Mouse (Mus musculus): ENCODE measurements around the gene Uhrf1bp1. TPM values are rescaled to one million over a fixed set of nuclear protein-coding genes. Genes with fewer than 3 reads are reported as not detected.

The Uhrf1bp1 gene
- total and polyA plus RNA-seq, 3 experiments: 5.3 to 19.4 (median 14.7) TPM

DNA sequence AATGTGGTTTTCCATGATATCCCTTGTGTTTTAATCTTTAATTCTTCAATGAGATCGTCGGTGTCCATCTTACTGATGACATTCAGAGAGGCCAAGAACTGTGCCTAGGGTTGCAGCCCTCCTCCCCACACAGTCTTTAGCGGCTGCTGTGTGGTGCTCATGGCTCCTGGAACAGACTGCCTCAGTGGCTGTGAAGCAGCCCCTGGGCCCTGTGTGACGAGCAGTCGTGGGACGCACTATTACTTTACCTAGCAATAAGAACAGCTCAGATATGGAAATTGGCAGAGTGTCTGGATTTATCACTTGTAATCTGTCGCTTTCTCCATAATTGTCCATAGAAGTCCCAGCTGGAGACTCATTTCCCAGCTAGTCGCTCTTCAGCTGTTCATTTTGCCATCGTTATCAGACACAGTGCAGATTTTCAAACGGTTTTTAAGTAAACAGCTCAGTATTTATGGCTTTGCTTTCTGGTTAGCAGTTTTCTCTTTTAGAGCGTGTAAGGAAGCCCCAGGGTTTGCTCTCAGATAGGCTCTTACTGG lies 66.0 kb downstream of the Uhrf1bp1 start:
- Histone ChIP-seq H3K79me2 (replicated peaks; ENCODE audit: control insufficient read depth, insufficient read depth, low read length) (peaks cover 4% of the 10 kb centered on the region), H3K4me1 (ENCODE audit: control insufficient read depth, insufficient read depth, low read length) (peaks cover 12% of the 10 kb centered on the region), H3K9ac (ENCODE audit: low read depth, low read length) (no peak overlapping the region), H3K27ac (no peak overlapping the region), H3K27me3 (ENCODE audit: control insufficient read depth, insufficient read depth, low read length) (no peaks in the 10 kb centered on the region), H3K36me3 (ENCODE audit: control insufficient read depth, insufficient read depth, low read length) (no peaks in the 10 kb centered on the region; the same call in none of the 2 replicates), H3K4me3 (no peak overlapping the region)
- no peak for DNase-seq
- 77% methylated on average over 11 of the region's 11 CpGs for WGBS
- intact Hi-C loops (cut with DNase I): no loop called here
- TF ChIP-seq POLR2A (IDR thresholded peaks at IDR 0.05; ENCODE audit: insufficient read depth, low read depth, low read length) (no peak), EP300 (IDR thresholded peaks at IDR 0.05; ENCODE audit: insufficient read depth, low read depth, low read length) (no peak), CTCF (IDR thresholded peaks at IDR 0.05) (no peak)

DNA sequence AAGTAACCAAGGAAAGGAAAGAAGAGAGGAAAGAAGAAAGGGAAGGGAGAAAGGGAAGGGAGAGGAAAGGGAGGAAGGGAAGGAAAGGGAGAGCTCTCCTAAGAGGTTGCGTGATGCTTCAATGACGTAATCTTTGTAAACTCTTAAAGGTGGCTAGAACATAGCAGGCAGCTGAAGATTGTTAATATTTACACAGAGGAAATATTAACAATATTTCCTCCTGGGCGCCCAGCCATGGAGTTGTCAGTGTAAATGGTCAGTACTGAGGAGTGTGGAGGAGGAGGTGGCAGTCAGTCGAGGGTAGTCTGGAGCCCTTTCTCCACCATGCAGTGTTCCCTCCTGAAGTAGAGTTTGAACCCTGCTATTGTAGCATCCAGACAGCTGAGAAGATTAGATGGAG lies 68.8 kb downstream of the Uhrf1bp1 start:
- Histone ChIP-seq H3K9ac (ENCODE audit: low read depth, low read length) (no peak overlapping the region), H3K4me1 (ENCODE audit: control insufficient read depth, insufficient read depth, low read length) (peaks cover 14% of the 10 kb centered on the region), H3K36me3 (ENCODE audit: control insufficient read depth, insufficient read depth, low read length) (no peaks in the 10 kb centered on the region), H3K27ac (no peak overlapping the region), H3K4me3 (no peak overlapping the region), H3K27me3 (ENCODE audit: control insufficient read depth, insufficient read depth, low read length) (no peaks in the 10 kb centered on the region), H3K79me2 (replicated peaks; ENCODE audit: control insufficient read depth, insufficient read depth, low read length) (peaks cover 6% of the 10 kb centered on the region)
- WGBS: 60% methylated on average over 4 of the region's 4 CpGs
- intact Hi-C loops (cut with DNase I): no loop called here
- TF ChIP-seq EP300 (IDR thresholded peaks at IDR 0.05; ENCODE audit: insufficient read depth, low read depth, low read length) (no peak), POLR2A (IDR thresholded peaks at IDR 0.05; ENCODE audit: insufficient read depth, low read depth, low read length) (no peak), CTCF (IDR thresholded peaks at IDR 0.05) (no peak)
- DNase-seq: no peak

DNA sequence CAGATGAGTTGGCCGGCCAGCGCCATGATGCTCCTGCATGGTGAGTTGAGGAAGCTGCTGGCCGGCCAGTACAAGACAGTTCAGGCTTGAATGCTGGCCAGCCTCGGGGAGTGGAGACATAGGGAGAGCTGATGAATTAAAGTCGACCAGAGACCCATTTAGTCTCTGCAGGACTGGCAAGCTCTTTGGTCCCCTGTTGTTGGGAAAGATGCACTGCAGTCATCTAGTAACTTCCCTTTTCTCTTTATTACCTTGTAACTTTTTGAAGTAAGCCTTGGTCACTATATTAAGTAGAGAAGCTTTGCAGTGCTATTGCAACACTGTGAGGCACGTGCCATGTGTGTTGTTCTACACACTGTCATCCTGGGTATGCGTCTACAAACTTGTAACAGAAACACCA lies 69.3 kb downstream of the Uhrf1bp1 start:
- H3K36me3 ChIP-seq (ENCODE audit: control insufficient read depth, insufficient read depth, low read length): no peaks in the 10 kb centered on the region
- H3K9ac ChIP-seq (ENCODE audit: low read depth, low read length): no peak overlapping the region
- no peak overlapping the region for H3K4me3 ChIP-seq
- 66% methylated on average over 7 of the region's 7 CpGs for WGBS
- peaks cover 7% of the 10 kb centered on the region for H3K79me2 ChIP-seq (replicated peaks; ENCODE audit: control insufficient read depth, insufficient read depth, low read length)
- intact Hi-C loops (cut with DNase I): no loop called here
- H3K4me1 ChIP-seq (ENCODE audit: control insufficient read depth, insufficient read depth, low read length): peaks cover 11% of the 10 kb centered on the region
- no peaks in the 10 kb centered on the region for H3K27me3 ChIP-seq (ENCODE audit: control insufficient read depth, insufficient read depth, low read length)
- no peak overlapping the region for H3K27ac ChIP-seq
- TF ChIP-seq POLR2A (IDR thresholded peaks at IDR 0.05; ENCODE audit: insufficient read depth, low read depth, low read length): no peak
- no peak for TF ChIP-seq EP300 (IDR thresholded peaks at IDR 0.05; ENCODE audit: insufficient read depth, low read depth, low read length)
- 0 out of 2 replicates have a peak, but pooled peaks have one; percentile 13 for TF ChIP-seq CTCF (IDR thresholded peaks at IDR 0.05)
- DNase-seq: no peak

DNA sequence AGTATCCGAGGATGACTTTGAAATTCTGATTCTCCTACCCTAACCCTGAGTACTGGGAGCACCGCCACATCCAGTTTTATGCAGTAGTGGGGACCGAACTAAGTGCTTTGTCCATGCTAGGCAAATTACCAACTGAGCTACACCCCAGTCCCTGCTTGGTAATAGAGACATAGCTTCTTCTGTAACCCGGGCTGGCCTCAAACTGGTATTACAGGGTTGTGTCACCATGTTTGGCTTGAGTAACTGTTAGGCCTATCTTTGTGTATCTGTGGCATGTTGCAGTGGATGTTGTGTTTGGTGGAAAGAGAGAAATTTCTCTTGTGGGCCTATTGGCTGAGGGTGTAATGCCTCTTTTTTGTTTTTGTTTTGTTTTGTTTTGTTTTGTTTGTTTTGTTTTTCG lies 74.0 kb downstream of the Uhrf1bp1 start:
- 89% methylated on average over 5 of the region's 5 CpGs for WGBS
- H3K4me1 ChIP-seq (ENCODE audit: control insufficient read depth, insufficient read depth, low read length): peaks cover 14% of the 10 kb centered on the region
- no peak overlapping the region for H3K27ac ChIP-seq
- H3K9ac ChIP-seq (ENCODE audit: low read depth, low read length): no peak overlapping the region
- TF ChIP-seq POLR2A (IDR thresholded peaks at IDR 0.05; ENCODE audit: insufficient read depth, low read depth, low read length) (no peak), CTCF (IDR thresholded peaks at IDR 0.05) (no peak), EP300 (IDR thresholded peaks at IDR 0.05; ENCODE audit: insufficient read depth, low read depth, low read length) (no peak)
- H3K4me3 ChIP-seq: no peak overlapping the region
- peaks cover 9% of the 10 kb centered on the region for H3K79me2 ChIP-seq (replicated peaks; ENCODE audit: control insufficient read depth, insufficient read depth, low read length)
- no peak for DNase-seq
- H3K27me3 ChIP-seq (ENCODE audit: control insufficient read depth, insufficient read depth, low read length): no peaks in the 10 kb centered on the region
- intact Hi-C loops (cut with DNase I): no loop called here
- no peaks in the 10 kb centered on the region for H3K36me3 ChIP-seq (ENCODE audit: control insufficient read depth, insufficient read depth, low read length)

DNA sequence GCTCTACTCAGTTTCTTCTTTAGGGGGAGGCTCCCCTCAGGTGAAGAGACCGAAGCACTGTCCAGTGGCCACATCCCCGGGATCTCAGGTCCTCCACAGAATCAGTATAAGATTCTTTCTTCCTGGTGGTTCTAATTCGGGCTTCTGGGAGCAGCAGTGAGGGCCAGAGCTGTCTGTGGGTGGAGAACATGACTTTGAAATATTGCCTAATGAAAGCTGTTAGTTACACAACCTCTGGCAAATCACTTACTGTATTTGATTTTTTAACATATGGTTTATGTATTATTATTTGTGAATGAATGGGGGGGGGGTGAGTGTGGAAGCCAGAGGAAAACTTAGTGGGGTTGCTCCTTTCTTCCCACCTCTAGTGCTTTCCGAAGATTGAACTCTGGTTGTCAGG lies 75.6 kb downstream of the Uhrf1bp1 start:
- Histone ChIP-seq H3K36me3 (ENCODE audit: control insufficient read depth, insufficient read depth, low read length) (no peaks in the 10 kb centered on the region), H3K4me1 (ENCODE audit: control insufficient read depth, insufficient read depth, low read length) (peaks cover 10% of the 10 kb centered on the region), H3K4me3 (no peak overlapping the region), H3K27ac (no peak overlapping the region), H3K79me2 (replicated peaks; ENCODE audit: control insufficient read depth, insufficient read depth, low read length) (peaks cover 12% of the 10 kb centered on the region), H3K9ac (ENCODE audit: low read depth, low read length) (no peak overlapping the region), H3K27me3 (ENCODE audit: control insufficient read depth, insufficient read depth, low read length) (no peaks in the 10 kb centered on the region)
- 59% methylated on average over 4 of the region's 4 CpGs for WGBS
- DNase-seq: no peak
- TF ChIP-seq CTCF (IDR thresholded peaks at IDR 0.05) (no peak), POLR2A (IDR thresholded peaks at IDR 0.05; ENCODE audit: insufficient read depth, low read depth, low read length) (no peak), EP300 (IDR thresholded peaks at IDR 0.05; ENCODE audit: insufficient read depth, low read depth, low read length) (no peak)
- intact Hi-C loops (cut with DNase I): no loop called here

DNA sequence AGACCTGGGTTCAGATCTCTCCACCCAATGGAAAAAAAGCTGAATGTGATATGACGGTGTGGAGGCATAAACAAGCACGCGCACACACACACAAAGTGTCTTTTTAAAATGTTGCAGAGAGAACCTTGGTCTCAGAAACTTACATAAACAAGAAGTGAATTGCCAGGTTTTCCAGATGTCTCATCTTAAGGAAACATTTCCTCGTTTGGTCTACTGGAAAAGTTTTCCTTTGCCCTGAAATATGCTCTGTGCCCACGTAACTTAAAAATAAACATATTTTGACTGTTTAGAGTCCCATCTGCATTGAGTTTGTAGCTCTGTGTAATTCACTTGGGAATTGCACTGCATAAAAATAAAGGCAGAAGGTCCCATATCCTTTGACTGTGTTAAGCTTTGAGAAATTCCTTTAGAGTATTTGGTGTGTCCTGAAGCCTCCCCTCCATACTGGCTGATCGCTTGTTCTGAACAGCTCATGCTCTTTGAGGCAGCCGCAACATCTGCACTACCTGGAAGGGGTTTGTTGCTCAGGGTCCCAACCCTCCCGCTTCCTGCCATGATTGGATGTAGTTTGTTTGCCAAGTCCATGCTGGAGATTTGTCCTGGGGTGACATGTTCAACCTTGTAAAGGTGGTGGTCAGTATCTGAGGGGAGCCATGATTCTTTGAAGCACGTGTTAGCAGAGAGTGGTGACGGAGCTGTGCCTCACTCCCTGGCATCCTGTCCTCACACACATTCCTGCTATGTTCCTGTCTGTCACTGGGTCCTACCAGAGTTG lies 78.1 kb downstream of the Uhrf1bp1 start:
- intact Hi-C loops (cut with DNase I): no loop called here
- DNase-seq: no peak

More for the DNA sequence above, 78.1 kb downstream of the Uhrf1bp1 start:
- H3K4me3 ChIP-seq: no peak overlapping the region
- H3K36me3 ChIP-seq (ENCODE audit: control insufficient read depth, insufficient read depth, low read length): no peaks in the 10 kb centered on the region; the same call in 1 of the 2 replicates
- H3K27ac ChIP-seq: peak overlapping the region; percentile 42
- 54% methylated on average over 10 of the region's 10 CpGs for WGBS
- peaks cover 23% of the 10 kb centered on the region for H3K4me1 ChIP-seq (ENCODE audit: control insufficient read depth, insufficient read depth, low read length)
- TF ChIP-seq CTCF (IDR thresholded peaks at IDR 0.05) (no peak), EP300 (IDR thresholded peaks at IDR 0.05; ENCODE audit: insufficient read depth, low read depth, low read length) (no peak), POLR2A (IDR thresholded peaks at IDR 0.05; ENCODE audit: insufficient read depth, low read depth, low read length) (no peak)
- H3K79me2 ChIP-seq (replicated peaks; ENCODE audit: control insufficient read depth, insufficient read depth, low read length): peaks cover 10% of the 10 kb centered on the region
- H3K27me3 ChIP-seq (ENCODE audit: control insufficient read depth, insufficient read depth, low read length): no peaks in the 10 kb centered on the region
- no peak overlapping the region for H3K9ac ChIP-seq (ENCODE audit: low read depth, low read length)
